Mouse (Mus musculus) lung, postnatal 4 days (tissue): ENCODE measurements around the gene Junb.

Experiments
- DNase-seq, 2 experiments: peaks; one replicate each; pipeline ENCODE4 v3.0.0; 2021

The Junb gene

DNA sequence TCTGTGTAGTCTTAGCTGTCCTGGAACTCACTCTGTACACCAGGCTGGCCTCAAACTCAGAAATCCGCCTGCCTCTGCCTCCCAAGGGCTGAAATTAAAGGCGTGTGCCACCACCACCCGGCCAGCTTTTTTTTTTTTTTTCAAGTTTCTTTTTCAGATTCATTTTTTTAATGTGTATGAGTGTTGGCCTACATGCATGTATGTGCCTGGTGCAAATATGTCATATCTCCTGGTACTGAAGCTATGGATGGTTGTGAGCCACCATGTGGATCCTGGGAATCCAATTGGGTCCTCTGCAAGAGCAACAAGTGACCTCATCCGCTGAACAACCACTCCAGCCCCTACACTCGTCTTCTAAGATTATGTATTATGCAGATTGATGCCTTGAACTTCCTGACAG lies 8.9 kb upstream of the Junb start:
- DNase-seq: no peak

DNA sequence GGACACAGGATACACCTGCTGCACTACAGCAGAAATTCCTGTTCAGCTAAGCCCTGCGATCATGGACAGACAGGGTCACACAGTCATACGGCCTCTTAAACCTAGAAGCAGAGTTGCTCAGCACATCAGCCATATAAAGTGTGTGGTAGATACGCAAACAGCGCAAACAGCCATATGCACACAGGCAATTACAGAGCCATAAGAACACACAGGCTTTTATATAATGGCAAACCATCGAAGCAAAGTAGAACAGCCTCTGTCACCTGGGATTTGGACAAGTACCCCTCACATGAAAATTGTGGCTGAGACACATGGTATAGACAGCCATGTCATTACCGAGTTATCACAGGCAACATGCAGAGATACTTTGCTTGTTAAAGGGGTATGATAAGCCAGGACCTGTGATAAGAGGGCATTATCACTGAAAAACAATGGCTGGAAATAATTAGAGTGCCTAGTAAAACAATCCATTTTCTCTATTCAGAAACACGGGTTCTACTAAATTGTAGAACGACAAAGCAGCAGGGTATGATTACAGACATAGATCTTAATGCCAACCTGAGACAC lies 7.9 kb upstream of the Junb start:
- no peak for DNase-seq

- peak; percentile 94 to 95 for DNase-seq
Measured at GRCm38 (mm10) chr8:84985684-84986378, 7.3 kb upstream of the Junb start.

DNA sequence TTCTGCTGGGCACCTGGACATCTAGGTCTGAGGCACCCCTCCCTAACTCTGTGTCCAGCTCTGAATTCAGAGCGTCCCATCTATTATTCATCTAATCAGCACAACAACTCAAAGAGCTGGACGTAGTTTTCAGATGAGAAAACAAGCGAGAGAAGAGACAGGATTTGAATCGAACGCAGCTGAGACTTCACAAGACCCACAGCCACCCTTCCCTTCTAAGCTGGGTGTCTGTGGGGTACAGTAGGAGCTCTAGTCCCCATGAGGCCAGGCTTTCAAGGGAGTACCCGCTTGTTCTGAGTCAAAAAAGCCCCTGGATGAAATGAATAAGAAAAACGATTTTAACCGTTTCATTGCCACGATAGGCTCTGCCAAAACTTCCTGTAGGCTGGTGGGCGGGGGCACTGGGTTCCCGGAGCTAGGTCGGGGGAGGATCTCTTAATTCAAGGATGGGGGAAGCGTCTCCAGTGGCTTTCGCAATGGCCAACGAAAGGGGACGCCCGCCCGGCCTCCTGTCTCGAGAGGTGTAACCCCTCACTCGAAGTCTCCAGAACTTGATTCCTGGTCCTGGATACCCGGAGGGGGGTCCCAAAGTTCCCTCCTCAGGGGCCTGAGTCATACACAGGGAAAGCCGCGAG lies 6.6 kb upstream of the Junb start:
- DNase-seq: peak; percentile 66 to 67

DNA sequence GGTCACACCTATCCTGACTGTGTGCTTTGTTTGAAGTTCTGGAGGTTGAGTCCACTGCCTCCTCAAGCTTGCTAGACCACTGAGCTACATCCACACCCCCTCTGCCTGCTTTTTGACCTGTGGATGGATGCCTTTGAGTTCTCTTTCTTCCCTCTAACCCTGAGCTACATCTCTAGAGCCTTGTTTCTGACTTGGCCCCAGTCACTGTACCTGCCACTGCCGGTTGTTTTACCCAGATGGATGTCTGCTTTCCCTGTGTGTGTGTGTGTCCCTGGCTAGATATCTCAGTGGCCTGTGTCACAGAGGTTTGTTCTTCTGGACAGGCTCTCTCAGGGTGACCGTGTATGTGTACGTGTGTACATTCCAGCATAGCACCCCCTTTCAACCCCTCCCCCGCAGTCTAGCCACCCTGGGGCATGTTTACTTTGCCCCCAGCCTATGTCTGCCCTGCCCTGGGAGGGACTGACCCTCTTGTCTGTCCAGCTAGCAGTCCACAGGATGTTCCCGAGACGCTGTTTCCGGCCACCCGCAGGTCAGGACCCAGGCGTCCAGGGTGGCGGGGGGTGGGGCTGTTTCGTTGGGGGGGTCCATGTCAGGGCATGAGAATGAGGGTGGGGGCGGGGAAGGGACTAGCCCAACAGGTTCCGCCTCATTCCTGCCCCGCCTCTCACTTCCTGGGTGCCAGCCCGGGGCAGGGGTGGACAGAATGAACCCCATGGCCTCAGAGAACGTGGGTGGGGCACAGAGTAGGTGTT lies 6.0 kb upstream of the Junb start:
- DNase-seq: peak; percentile 75 to 87

- peak; percentile 51 to 56 for DNase-seq
Measured at GRCm38 (mm10) chr8:84982499-84983011, 4.0 kb upstream of the Junb start.

- DNase-seq: peak; percentile 63 to 81
Measured at GRCm38 (mm10) chr8:84981644-84982498, 3.4 kb upstream of the Junb start.

- peak; percentile 88 to 93 for DNase-seq
Measured at GRCm38 (mm10) chr8:84980622-84981358, 2.3 kb upstream of the Junb start.

DNA sequence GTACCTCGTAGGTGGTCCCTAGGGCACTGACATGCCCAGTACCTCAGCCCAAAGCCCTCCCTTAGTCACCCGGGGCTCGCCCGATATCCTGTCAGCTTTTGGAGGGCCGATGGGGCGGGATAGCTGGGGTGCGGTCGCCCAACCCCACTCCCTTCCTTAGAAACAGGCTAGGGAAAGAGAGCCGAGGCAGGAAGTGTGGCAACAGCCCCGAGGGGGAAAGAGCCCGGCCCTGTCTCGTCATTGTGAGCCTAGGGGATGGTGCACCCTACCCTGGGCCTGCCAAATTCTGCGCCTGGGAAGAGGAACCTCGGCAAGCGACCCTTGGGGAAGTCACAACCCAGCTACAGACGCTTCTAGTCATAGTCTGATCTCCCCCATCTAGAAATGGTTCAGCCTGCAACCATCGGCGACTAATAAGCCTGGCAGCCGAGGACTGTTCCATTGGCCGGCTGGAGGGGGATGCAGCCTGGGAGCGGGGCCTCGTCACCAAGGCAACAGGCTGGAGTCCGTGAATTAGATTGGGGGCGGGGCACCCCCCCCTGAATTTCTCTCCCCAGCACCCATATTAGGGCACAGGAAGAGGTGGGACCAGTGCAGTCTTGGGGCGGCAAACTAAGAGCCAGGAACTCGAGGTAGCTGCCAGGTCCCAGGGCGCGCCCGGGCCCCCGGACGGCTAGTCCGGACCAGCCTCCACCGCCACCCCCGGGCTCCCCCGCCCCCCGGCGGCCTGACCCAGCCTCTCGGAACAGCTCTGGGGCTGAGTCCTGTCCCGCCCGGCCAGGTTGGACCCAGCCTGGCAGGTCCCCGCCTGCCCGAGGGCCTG lies 1.3 kb upstream of the Junb start:
- peak; percentile 95 to 97 for DNase-seq

- DNase-seq: peak; percentile 80 to 85
Measured at GRCm38 (mm10) chr8:84977435-84978247, 877 bp downstream of the Junb start.

GRCm38 (mm10) chr8:84976763-84977434 lies 1.6 kb downstream of the Junb start:
- no peak for DNase-seq

DNA sequence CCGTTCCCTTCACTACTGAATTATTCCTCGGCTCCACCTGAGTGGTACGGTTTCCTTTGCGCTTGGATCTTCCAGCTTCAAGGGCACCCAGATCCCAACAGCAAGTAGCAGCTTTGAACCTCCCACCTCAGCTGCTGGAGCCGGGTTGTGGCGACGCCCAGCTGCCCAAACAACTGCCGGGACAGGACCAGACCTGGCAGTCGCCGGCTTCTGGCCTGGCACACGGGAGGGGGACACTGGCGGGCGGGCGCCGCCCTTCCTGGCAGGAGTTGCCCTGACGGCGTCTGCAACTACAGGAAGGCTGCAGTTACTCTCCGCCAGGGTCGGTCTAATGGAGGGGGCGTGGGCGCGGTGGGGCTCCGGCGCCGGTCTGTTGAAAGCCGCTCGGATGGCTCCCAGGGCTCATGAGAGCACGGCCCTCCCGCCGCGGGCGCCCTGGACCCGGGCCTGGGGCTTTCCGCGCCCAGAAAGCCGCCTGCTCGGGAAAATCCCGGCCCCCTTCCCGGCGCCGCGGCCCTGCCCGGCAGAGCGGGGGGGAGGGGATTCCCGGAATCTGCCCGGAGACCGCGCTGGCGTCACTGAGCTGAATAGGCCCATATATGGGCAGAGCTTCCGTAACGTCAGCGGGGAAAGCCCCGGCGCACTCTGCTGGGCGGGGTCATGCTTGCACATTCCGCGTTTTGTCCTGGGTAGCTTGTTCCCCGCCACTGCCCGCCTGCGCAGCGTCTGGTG lies 2.3 kb downstream of the Junb start:
- peak; percentile 96 to 98 for DNase-seq

DNA sequence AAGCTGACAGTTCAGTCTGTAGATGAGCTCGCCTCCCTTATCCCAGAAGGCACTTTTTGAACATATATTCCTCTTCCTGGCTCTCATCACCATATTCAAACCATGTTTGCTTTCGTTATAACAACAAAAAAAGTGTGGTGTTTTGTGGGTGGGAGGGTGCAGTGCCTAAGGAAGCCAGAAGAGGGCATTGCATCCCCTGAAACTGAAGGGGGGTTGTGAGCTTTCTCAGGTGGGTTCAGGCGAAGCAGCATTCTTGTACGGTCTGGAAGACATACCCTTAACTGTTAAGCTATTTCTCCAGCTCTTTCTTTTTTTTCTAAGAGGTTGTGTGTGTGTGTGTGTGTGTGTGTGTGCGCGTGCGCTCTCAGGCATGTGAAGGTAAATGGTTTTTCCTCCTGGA lies 3.1 kb downstream of the Junb start:
- peak; percentile 76 to 88 for DNase-seq

- no peak for DNase-seq
Measured at GRCm38 (mm10) chr8:84974543-84975142, 3.9 kb downstream of the Junb start.

DNA sequence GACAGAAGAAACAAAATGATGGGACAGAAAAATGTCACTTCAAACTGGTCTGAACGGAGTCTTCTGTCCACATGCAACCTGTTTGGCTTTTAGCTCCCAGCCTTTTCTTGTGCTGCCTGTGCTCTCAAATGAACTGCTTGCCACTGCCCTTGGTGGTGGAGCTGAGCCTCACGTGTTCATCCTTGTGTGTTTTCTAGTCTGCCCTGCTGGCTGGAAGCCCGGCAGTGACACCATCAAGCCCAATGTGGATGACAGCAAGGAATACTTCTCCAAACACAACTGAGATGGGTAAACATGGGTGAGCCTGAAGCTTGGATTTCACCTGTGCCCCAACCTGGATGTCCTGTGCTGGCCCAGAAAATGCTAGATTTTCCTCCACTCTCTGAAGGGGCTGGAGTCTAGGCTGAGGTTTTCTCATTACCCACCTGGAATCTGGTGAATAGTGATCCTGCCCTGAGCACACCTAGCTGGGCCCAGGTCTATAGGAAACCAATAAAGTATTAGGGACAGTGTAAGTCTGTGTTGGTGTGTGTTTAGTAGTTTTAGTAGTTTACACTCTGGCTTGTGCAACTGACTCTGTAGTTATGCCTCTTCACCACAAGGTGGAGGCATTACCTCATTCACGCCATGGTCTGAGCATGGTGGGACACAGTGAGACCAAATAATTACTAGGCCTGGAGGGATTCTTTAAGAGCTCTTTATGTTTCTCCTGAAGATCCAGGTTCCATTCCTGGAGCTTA lies 4.5 kb downstream of the Junb start:
- peak in 1 of 2 experiments; percentile 80 for DNase-seq

- no peak for DNase-seq
Measured at GRCm38 (mm10) chr8:84973079-84973478, 5.4 kb downstream of the Junb start.

- no peak for DNase-seq
Measured at GRCm38 (mm10) chr8:84970913-84971312, 7.6 kb downstream of the Junb start.
